Mouse (Mus musculus) heart, adult 2 months (tissue): ENCODE measurements around the gene Serpinb13.

ENCODE experiments used
- CTCF ChIP-seq: fragments of 200-600 bp; IDR thresholded peaks from 2 replicates; pipeline ENCODE4 v1.8.1; 2022; ENCODE audit warnings: antibody characterized with exemption, mild to moderate bottlenecking, moderate library complexity
- EP300 ChIP-seq: fragments of 200-500 bp; IDR thresholded peaks from 2 replicates; pipeline ENCODE4 v1.6.1; 2011; ENCODE audit warnings: low read depth, low read length, control low read depth; ENCODE audit not compliant: insufficient read depth
- POLR2A ChIP-seq: fragments of 200-500 bp; IDR thresholded peaks from 2 replicates; pipeline ENCODE4 v1.6.1; 2011; ENCODE audit warnings: mild to moderate bottlenecking, low read depth, low read length, control low read depth; ENCODE audit not compliant: insufficient read depth

DNA sequence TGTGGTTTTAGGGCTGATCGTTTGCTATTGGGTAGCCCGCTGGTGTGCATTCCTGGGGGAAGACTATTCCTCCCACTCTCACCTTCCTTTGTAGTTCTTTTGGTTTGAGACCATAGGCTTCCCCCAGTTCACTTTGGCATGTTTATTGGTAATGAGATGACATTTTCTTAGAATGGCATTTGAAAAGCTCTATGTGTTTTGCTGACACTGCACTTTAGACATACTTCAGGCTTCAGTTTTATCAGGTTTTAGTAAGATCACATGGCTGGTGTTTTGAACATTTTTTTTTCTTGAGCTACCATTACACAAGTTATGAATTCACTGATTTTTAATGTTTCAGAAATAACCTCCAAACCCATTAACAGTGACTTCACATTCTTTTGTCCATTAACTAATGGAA lies 21.0 kb downstream of the Serpinb13 start:
- no peak for TF ChIP-seq EP300
- no peak for TF ChIP-seq CTCF
- no peak for TF ChIP-seq POLR2A
